Mouse (Mus musculus) ES-E14 (cell line): Measurements from ENCODE around the gene Zfp541. TPM values are rescaled to one million over a fixed set of nuclear protein-coding genes. Genes with fewer than 3 reads are reported as not detected.
A peak's percentile ranks its signal among the peaks of the same experiment; 100 is the strongest.

Source experiments
- DNase-seq: peaks from one replicate; pipeline ENCODE4 v3.0.0-alpha.2; 2013; ENCODE audit warnings: low read depth, low spot score
- H3K27ac ChIP-seq: 2 replicates; pipeline ENCODE4 v1.5.1; 2012; ENCODE audit warnings: low read depth, mild to moderate bottlenecking, low read length, moderate library complexity, mixed read lengths; ENCODE audit not compliant: poor library complexity, insufficient read depth, severe bottlenecking
- H3K36me3 ChIP-seq: 2 replicates; pipeline ENCODE4 v1.6.1; 2012; ENCODE audit warnings: mild to moderate bottlenecking, low read length, moderate library complexity, mixed read lengths; ENCODE audit not compliant: control insufficient read depth, poor library complexity, insufficient read depth, severe bottlenecking
- H3K4me1 ChIP-seq, 2 experiments: fragments of 150-350 bp in 1 of 2; sonication (generic) in 1 of 2; 2 replicates each; pipeline ENCODE4 v1.6.1; 2012; ENCODE audit warnings: low read length in 2 of 2, mild to moderate bottlenecking in 1 of 2, mixed read lengths in 1 of 2; ENCODE audit not compliant: control insufficient read depth in 2 of 2, insufficient read depth in 2 of 2, poor library complexity in 1 of 2
- H3K4me3 ChIP-seq, 2 experiments: fragments of 150-350 bp in 1 of 2; sonication (generic) in 1 of 2; 2 replicates each; pipeline ENCODE4 v1.5.1; 2012; ENCODE audit warnings: low read length in 2 of 2, low read depth in 1 of 2, mild to moderate bottlenecking in 1 of 2, mixed read lengths in 1 of 2; ENCODE audit not compliant: insufficient read depth in 1 of 2, poor library complexity in 1 of 2, severe bottlenecking in 1 of 2
- H3K9ac ChIP-seq: 2 replicates; pipeline ENCODE4 v1.6.1; 2012; ENCODE audit warnings: low read depth, mild to moderate bottlenecking, low read length, mixed read lengths; ENCODE audit not compliant: poor library complexity, insufficient read depth, severe bottlenecking
- H3K9me3 ChIP-seq: fragments of 150-350 bp; sonication (generic); 2 replicates; pipeline ENCODE4 v1.6.1; 2012; ENCODE audit warnings: low read depth, mild to moderate bottlenecking, low read length; ENCODE audit not compliant: control insufficient read depth, insufficient read depth
- CHD2 ChIP-seq: IDR thresholded peaks from 2 replicates; pipeline ENCODE4 v1.6.1; 2014; ENCODE audit warnings: mild to moderate bottlenecking, low read depth, low read length, inconsistent platforms
- HCFC1 ChIP-seq: IDR thresholded peaks from 2 replicates; pipeline ENCODE4 v1.6.1; 2012; ENCODE audit warnings: low read length, inconsistent platforms, borderline replicate concordance; ENCODE audit not compliant: insufficient read depth
- MAFK ChIP-seq: IDR thresholded peaks from 2 replicates; pipeline ENCODE4 v1.6.1; 2014; ENCODE audit warnings: mild to moderate bottlenecking, low read depth, low read length, inconsistent platforms; ENCODE audit not compliant: insufficient read depth
- ZC3H11A ChIP-seq: IDR thresholded peaks from 2 replicates; pipeline ENCODE4 v1.6.1; 2012; ENCODE audit warnings: low read depth, mild to moderate bottlenecking, inconsistent platforms, low read length, borderline replicate concordance
- ZNF384 ChIP-seq: IDR thresholded peaks from 2 replicates; pipeline ENCODE4 v1.6.1; 2012; ENCODE audit warnings: low read depth, low read length, inconsistent platforms
- in situ Hi-C, 2 experiments: fragments of 600-800 bp; cut with MboI; formaldehyde crosslinking; loops; one replicate each; pipeline ENCODE4 v1.15.1; 2025; ENCODE audit warnings: low sequenced_read_pairs in 2 of 2, inconsistent platforms in 1 of 2; ENCODE audit not compliant: unreplicated experiment in 2 of 2
- total RNA-seq: library from RNA; depleted of rRNA; stranded (reverse); fragments of 300-350 nt; gene quantifications from 2 replicates; pipeline ENCODE4 v1.2.3, GENCODE M21; 2012

Gene Zfp541
- total RNA-seq, 1 experiment, result 0.36 TPM

- H3K9ac ChIP-seq, result no peak overlapping the region
Observed at GRCm38 (mm10) chr7:16053105-16053504, 8.5 kb upstream of the Zfp541 start.

GRCm38 (mm10) chr7:16054966-16055365 is 6.6 kb upstream of the Zfp541 start:
- H3K4me3 ChIP-seq, result no peak overlapping the region
- no peak overlapping the region for H3K27ac ChIP-seq
- no peaks in the 10 kb centered on the region for H3K9me3 ChIP-seq
- DNase-seq, result no peak
- H3K9ac ChIP-seq, result no peak overlapping the region
- in situ Hi-C loops, result no loop called here
- H3K4me1 ChIP-seq, result 0 out of 4 replicates have a peak, but pooled peaks cover 0 to under 1% of the 10 kb centered on the region in 2 experiments
- no peaks in the 10 kb centered on the region for H3K36me3 ChIP-seq
- TF ChIP-seq CHD2 (no peak), MAFK (no peak), ZNF384 (no peak), ZC3H11A (no peak), HCFC1 (no peak)

More at GRCm38 (mm10) chr7:16053105-16053504, 8.5 kb upstream of the Zfp541 start:
- no peak for DNase-seq
- H3K27ac ChIP-seq, result no peak overlapping the region
- H3K4me3 ChIP-seq, result no peak overlapping the region
- 0 out of 4 replicates have a peak, but pooled peaks cover 0 to 2% of the 10 kb centered on the region in 2 experiments for H3K4me1 ChIP-seq
- no peaks in the 10 kb centered on the region for H3K36me3 ChIP-seq
- no peaks in the 10 kb centered on the region for H3K9me3 ChIP-seq
- TF ChIP-seq MAFK (no peak), ZC3H11A (no peak), CHD2 (no peak)
- in situ Hi-C loops, result no loop called here

DNA sequence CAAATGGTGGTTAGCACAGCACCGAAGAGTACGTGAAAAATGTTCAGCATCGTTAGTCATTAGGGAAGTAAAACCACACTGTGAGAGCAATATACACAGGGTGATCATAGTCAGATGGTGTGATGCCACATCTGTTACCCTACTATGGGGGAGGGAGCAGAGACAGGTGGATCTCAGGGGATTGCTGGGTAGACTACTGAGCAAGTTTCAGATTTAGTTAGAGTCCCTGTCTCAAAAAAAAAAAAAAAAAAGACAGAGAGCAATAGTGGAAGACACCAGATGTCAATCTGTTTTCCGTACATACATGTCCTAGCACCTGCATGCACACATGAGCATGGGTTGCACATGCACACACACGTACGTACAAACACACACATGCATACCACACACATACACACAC is 5.9 kb upstream of the Zfp541 start:
- H3K9me3 ChIP-seq, result no peaks in the 10 kb centered on the region
- H3K9ac ChIP-seq, result no peak overlapping the region
- no peak overlapping the region for H3K27ac ChIP-seq
- no peaks in the 10 kb centered on the region for H3K36me3 ChIP-seq
- in situ Hi-C loops, result no loop called here
- no peak for DNase-seq
- TF ChIP-seq ZC3H11A (no peak), MAFK (no peak), HCFC1 (no peak), ZNF384 (no peak), CHD2 (no peak)
- H3K4me3 ChIP-seq, result no peak overlapping the region
- H3K4me1 ChIP-seq, result no peaks in the 10 kb centered on the region

DNA sequence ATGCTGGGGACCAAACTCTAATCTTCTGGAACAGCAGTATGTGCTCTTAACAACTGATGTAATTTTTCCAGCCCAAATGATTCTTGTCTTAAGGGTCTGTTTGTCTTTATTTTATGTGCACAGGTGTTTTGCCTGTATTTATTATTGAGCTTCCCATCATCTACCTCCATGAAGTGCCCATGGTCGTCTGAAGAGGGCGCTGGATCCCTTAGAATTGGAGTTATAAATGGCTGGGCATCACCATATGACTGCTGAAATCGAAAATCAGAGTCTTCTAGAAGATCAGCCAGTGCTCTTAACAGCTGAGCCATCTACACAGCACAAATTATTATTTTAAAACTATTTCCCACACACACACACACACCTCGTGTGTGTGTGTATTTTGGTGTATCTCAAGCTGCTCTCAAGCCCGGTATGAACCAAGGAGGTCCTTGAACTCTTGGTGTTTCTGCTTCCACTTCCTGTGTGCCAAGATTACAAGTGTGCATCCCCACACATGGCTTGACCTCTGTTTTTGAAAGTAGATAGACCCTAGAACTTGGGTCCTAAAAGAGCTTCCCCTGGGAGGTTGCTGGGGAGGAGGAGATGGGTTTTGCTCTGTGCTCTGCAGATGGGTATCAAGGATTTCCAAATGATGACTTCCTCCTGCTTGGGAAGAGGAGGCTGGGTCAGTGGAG is 5.0 kb upstream of the Zfp541 start:
- Histone ChIP-seq H3K4me3 (no peak overlapping the region), H3K4me1 (peaks cover 0 to under 1% of the 10 kb centered on the region in 2 experiments; a peak in 1 of 4 replicates), H3K27ac (no peak overlapping the region), H3K9ac (no peak overlapping the region), H3K36me3 (no peaks in the 10 kb centered on the region), H3K9me3 (no peaks in the 10 kb centered on the region)
- DNase-seq, result no peak
- in situ Hi-C loops, result no loop called here
- no peak for TF ChIP-seq MAFK
- peak; percentile 15; the same call in 1 of the 2 replicates for TF ChIP-seq ZC3H11A

DNA sequence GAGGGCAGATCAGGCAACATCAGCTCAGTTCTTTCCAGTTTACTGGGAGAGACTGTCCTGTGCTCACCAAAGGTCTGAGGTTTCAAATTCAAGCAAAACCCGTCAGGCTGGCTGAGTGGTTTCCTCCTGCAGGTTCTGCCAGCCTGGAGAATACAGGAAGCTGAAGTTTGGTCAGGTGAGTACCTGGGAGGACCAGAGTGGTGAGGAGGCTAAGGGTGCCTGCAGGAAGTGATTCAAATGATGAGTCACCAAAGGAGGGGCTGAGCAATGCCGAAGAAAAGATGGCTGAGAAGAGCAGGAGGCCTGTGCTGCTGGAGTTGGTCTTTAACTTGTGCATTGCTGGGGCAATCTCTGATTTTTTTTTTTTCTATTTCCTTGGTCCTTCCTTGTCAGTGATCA is 4.5 kb upstream of the Zfp541 start:
- no peak for TF ChIP-seq ZC3H11A
- TF ChIP-seq HCFC1, result no peak
- no peak for TF ChIP-seq ZNF384
- no peak for TF ChIP-seq MAFK
- TF ChIP-seq CHD2, result no peak
- in situ Hi-C loops, result no loop called here

More for the DNA sequence above, 4.5 kb upstream of the Zfp541 start:
- no peak overlapping the region for H3K27ac ChIP-seq
- no peak overlapping the region for H3K4me3 ChIP-seq
- H3K9me3 ChIP-seq, result no peaks in the 10 kb centered on the region
- DNase-seq, result no peak
- no peaks in the 10 kb centered on the region for H3K36me3 ChIP-seq
- H3K4me1 ChIP-seq, result peaks cover 0 to 3% of the 10 kb centered on the region in 2 experiments; a peak in 2 of 4 replicates
- H3K9ac ChIP-seq, result no peak overlapping the region
